Mouse (Mus musculus): ENCODE measurements at regions not wholly inside any gene's neighbourhood (a gene's known extent, or its start where the extent isn't known, plus 50 kb on each side); places are given as distances from the start of the nearest gene placed in this dataset.

DNA sequence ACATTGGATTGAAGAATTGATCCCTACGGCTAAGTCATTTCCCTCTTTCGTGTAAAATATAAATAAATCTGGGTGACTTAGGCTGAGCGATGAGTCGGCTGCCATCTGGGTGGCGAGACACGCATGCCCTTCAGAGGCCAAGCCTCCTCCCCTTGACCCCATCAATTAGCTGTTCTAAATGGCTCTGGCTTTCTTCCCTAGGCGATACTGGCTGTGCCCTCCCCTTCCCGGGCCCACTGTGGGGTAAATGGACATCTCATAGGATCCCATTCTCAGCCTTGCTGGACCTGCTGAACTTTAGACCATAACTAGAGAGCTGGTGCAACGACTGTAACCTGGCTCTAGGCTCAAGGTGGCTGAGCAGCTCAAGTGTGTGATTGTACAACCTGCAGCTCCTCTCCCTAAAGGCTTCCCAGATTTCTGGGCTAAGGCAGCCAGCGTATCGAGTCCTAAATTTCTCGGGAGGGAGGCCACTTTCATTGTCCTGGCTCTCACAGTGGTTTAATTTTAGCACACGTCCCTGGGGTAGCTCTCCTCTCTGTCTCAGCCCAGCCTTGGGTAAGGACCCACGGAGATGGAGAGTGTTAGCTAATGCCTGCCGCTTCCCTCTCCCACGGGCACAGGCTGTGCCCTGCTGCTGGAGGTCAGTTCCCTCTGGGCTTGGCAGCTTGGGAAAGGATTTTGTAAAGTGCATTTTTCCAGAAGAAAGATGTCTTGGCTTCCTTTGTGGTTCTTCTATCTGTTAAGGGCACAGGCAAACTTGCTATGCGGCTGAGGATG lies 80.7 kb upstream of the Zc3h12a start:
- DNase-seq (ENCODE audit: low spot score in 2 of 2) = no peak

- DNase-seq (ENCODE audit: low spot score in 2 of 2) = no peak
These were observed 75.9 kb upstream of the Zc3h12a start for GRCm38 (mm10) chr4:125203521-125203920.

- DNase-seq (ENCODE audit: low spot score in 2 of 2) = no peak
These were observed 74.1 kb upstream of the Zc3h12a start for GRCm38 (mm10) chr4:125201638-125202325.

GRCm38 (mm10) chr4:125200762-125201161 lies 73.1 kb upstream of the Zc3h12a start:
- DNase-seq (ENCODE audit: low spot score in 2 of 2) = no peak

DNA sequence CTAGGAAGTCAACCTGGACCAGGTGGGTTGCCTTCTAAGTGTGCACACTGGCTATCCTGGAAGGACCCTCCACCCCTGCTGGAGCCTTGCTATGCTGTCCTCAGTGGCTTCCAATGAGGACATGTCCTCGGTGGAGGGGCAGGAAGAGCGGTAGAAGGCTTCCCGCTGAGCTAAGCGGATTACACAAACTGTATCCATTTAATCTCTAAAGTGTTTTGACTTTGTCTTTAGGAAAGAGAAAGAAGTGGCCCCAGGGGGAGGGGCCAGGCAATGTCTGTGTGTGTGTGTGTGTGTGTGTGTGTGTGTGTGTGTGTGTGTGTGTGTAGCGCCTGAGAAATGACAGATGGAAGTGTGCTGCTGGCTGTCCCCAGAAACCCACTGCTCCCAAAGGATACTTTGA lies 71.6 kb upstream of the Zc3h12a start:
- no peak for DNase-seq (ENCODE audit: low spot score in 2 of 2)

DNA sequence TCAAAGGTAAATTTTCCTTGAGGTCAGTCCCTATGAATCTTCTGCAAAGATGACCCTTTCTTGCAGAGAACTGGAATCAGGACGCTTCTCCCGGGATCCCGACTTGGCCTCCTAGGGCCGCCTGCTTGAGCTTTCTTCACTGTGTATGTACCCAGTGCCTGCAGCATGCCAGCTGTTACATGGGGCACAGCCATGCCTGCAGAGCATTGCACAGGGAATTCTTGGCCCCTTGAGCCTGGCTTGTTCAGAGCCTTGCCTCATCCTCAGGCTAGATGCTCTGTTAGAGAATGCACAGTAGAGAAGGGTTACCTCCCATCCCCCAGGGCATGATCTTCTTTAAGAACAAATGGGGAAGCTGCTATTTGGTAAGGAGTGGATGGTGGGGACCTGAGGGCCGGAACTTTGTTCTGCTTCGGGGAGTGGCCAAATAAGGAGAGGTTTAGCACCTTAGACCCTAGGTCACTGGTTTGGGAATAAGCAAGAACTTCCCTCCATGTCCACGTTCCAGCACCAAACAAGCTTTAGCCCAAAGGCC lies 68.3 kb upstream of the Zc3h12a start:
- no peak for DNase-seq (ENCODE audit: low spot score in 2 of 2)

DNA sequence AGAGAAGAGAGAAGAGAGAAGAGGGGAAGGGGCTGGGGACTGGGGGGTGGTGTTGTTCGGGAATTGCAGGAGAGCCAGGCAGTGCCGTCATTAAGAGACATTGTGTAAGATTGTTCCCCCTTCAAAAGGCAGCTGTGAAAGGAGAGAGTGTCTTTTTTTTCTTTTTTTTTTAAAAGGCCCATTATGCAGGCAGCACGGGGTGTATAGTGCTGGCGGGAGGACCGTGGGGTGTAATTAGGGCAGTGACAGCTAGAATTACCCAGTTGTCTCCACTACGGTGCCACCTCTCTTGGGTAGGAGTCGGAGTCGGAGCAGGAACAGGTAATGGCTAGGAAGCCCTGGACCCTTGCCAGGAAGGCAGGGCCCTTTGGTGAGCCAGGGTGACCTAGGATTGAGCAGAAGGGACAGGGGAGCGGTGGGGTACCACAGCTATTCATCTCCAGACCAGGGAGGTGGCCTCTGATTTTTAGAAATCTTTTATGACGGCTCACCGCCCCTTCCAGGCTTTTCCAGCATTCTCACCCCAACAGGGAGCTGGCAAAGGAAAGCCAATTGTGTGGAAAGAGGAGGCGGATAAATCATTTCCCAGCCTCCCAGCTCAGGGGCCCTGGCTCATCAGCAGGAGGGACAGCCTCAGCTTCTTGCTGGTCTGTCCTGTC lies 67.2 kb upstream of the Zc3h12a start:
- DNase-seq (ENCODE audit: low spot score in 2 of 2) = no peak

DNA sequence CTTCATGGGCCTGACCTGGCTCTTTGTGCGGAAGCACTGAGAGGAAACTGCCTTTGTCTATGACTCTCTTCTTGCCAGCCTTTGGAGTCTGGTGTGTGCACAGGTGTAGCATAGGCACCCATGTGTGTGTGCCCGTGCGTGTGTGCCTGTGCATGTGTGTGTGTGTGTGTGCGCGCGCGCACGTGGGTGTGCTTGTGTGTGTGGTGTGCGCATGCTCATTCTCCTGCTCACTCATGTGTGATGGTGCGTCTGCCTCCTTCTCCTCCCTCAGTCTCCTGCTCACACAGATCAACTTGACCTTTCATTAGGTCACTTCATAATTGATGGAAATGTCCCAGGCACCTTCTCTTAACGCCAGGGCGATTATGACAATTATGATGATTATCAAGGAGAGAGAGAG lies 66.7 kb upstream of the Zc3h12a start:
- no peak for DNase-seq (ENCODE audit: low spot score in 2 of 2)

GRCm38 (mm10) chr4:125191680-125192079 lies 64.0 kb upstream of the Zc3h12a start:
- DNase-seq (ENCODE audit: low spot score in 2 of 2) = no peak

DNA sequence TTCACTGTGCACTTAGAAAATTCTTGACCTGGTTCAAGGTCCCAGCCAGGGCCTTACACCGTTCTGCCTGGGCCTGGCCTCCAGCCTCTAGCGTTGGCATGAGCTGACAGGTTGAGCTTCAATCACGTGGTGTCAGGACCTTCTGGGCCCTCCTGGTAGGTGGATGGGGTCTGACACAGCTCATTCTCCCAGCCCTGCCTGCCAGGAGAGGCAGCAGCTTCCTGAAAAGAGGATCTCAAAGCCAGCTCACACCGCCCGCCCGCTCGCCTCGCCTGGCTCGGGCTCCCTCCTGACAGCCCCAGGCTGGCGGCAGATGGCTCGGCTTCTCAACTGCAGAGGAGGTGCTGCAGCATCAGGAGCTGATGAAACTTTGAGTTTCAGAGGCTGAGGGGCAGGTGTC lies 63.4 kb upstream of the Zc3h12a start:
- no peak for DNase-seq (ENCODE audit: low spot score in 2 of 2)

- no peak for DNase-seq (ENCODE audit: low spot score in 2 of 2)
These were observed 62.3 kb upstream of the Zc3h12a start for GRCm38 (mm10) chr4:125189971-125190370.

GRCm38 (mm10) chr4:125186246-125186645 lies 58.6 kb upstream of the Zc3h12a start:
- no peak for DNase-seq (ENCODE audit: low spot score in 2 of 2)

- no peak for DNase-seq (ENCODE audit: low spot score in 2 of 2)
These were observed 57.4 kb upstream of the Zc3h12a start for GRCm38 (mm10) chr4:125185076-125185475.

GRCm38 (mm10) chr4:125180947-125181346 lies 53.3 kb upstream of the Zc3h12a start:
- DNase-seq (ENCODE audit: low spot score in 2 of 2) = no peak

DNA sequence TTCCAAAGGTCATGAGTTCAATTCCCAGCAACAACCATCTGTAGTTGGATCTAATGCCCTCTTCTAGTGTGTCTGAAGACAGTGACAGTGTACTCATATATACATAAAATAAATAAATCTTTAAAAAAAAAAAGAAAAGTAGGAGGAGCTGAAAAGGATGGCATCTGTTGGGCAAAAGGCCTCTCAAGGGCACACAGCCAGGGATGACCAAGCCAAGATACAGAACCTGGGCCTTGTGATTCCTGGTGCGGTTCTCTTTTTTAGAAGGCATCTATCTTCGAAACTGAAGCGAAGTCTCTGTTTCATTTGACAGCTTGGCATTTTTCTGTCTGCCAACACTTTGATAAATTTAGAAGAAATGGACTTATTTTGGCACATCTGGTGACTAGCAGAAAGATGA lies 50.9 kb upstream of the Zc3h12a start:
- DNase-seq (ENCODE audit: low spot score in 2 of 2) = no peak

GRCm38 (mm10) chr4:125177666-125178065 lies 50.0 kb upstream of the Zc3h12a start:
- no peak for DNase-seq (ENCODE audit: low spot score in 2 of 2)
